Mouse (Mus musculus) gastrocnemius, postnatal 4 days (tissue): ENCODE data around the gene Rnf186. TPM values are rescaled to one million over a fixed set of nuclear protein-coding genes. Genes with fewer than 3 reads are reported as not detected.
A peak's percentile ranks its signal among the peaks of the same experiment; 100 is the strongest.
"Not testable (repeated sequence)": the region's sequence is repeated elsewhere in the genome, so short reads cannot be mapped to it uniquely, and the experiment has no call there.

Experiments used
- DNase-seq, 2 experiments: peaks; one replicate each; pipeline ENCODE4 v3.0.0; 2021 to 2022; ENCODE audit warnings: low spot score in 2 of 2, mixed read lengths in 2 of 2
- total RNA-seq, 2 experiments: library from RNA; stranded (reverse); gene quantifications; 2 replicates each; pipeline ENCODE4 v1.2.3; 2021

Rnf186 gene
- total RNA-seq, 2 experiments from 2014 or later, result not detected

- no peak for DNase-seq
These were observed 4.5 kb downstream of the Rnf186 start for GRCm38 (mm10) chr4:138971371-138971770.

- peak in 1 of 2 experiments; percentile 59 for DNase-seq
These were observed 5.4 kb downstream of the Rnf186 start for GRCm38 (mm10) chr4:138972139-138972826.

- DNase-seq, result peak; percentile 39 to 70
These were observed 6.2 kb downstream of the Rnf186 start, which contains the start of gene Tmco4 for GRCm38 (mm10) chr4:138972827-138973718. Tmco4 (plus strand) TSS chr4:138972888.

- no peak for DNase-seq
These were observed 6.8 kb downstream of the Rnf186 start for GRCm38 (mm10) chr4:138973719-138974115.

- DNase-seq, result not testable (repeated sequence)
These were observed 7.6 kb downstream of the Rnf186 start for GRCm38 (mm10) chr4:138974540-138974939.

- DNase-seq, result no peak
These were observed 8.3 kb downstream of the Rnf186 start for GRCm38 (mm10) chr4:138975194-138975593.

- DNase-seq, result no peak
These were observed 9.1 kb downstream of the Rnf186 start for GRCm38 (mm10) chr4:138976046-138976445.

- DNase-seq, result no peak
These were observed 13.1 kb downstream of the Rnf186 start for GRCm38 (mm10) chr4:138980021-138980420.

- DNase-seq, result no peak
These were observed 14.0 kb downstream of the Rnf186 start for GRCm38 (mm10) chr4:138980771-138981420.

- no peak for DNase-seq
These were observed 16.5 kb downstream of the Rnf186 start for GRCm38 (mm10) chr4:138983422-138983821.

- DNase-seq, result no peak
These were observed 17.8 kb downstream of the Rnf186 start for GRCm38 (mm10) chr4:138984744-138985143.

- DNase-seq, result no peak
These were observed 19.4 kb downstream of the Rnf186 start for GRCm38 (mm10) chr4:138986280-138986679.

GRCm38 (mm10) chr4:138994389-138994788 lies 27.5 kb downstream of the Rnf186 start:
- no peak for DNase-seq

- no peak for DNase-seq
These were observed 29.5 kb downstream of the Rnf186 start for GRCm38 (mm10) chr4:138996410-138996809.

- no peak for DNase-seq
These were observed 30.2 kb downstream of the Rnf186 start for GRCm38 (mm10) chr4:138997121-138997520.

GRCm38 (mm10) chr4:138998611-138999010 lies 31.7 kb downstream of the Rnf186 start:
- no peak for DNase-seq

- DNase-seq, result no peak
These were observed 34.1 kb downstream of the Rnf186 start for GRCm38 (mm10) chr4:139001026-139001425.

- DNase-seq, result no peak
These were observed 34.5 kb downstream of the Rnf186 start for GRCm38 (mm10) chr4:139001433-139001832.

- no peak for DNase-seq
These were observed 37.2 kb downstream of the Rnf186 start for GRCm38 (mm10) chr4:139004067-139004466.

GRCm38 (mm10) chr4:139005214-139005613 lies 38.3 kb downstream of the Rnf186 start:
- no peak for DNase-seq

- no peak for DNase-seq
These were observed 40.4 kb downstream of the Rnf186 start for GRCm38 (mm10) chr4:139007353-139007752.
